Mouse (Mus musculus): Measurements from ENCODE around the gene Fermt2.

The Fermt2 gene

DNA sequence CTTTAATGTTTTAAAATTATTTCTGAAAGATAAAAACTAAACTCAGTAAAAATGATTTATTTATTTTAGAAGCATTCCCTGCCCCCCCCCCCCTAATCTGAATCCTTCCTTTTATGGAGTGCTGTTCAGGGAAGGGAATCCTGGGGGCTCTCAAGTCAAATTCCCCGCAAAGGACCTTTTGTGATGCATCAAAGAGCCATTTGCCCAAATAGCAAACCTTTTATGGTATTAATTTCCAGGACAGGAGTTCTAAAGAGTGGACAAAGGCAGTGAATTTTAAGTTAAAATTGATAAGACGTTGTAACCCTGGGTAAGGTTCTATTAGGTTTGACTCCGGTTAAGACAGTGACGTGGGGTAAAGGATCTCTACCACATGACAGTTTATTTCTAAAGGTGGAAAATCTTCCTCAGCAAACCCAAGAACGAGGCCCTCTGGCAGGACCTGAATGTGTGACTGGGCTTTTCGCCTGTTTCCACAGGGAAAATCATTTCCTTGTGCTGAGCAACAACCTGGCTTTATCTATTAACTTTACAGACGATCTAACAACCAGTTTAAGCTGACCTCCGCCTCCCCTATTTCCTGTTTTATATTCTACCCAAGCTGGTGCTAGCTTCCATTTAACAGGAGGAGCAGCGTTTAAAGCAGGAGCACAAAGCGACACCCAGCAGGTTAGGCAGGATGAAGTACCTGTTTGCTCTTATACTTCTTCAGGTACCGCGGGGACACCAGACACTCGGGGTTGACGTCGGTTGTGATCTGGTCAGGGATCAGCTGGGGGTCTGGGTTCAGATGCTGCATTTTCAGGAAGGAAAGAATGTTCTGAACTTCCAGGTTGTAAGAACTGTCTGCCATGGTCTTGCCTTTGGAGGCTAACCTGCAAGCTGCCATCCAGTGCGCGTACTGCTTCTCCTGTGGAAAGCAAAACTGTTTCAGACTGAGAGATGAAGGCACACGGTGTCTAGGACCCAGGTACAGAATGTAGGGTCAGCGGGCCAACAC is 65.6 kb downstream of the Fermt2 start:
- no peak for DNase-seq (ENCODE audit: low spot score in 2 of 2)

DNA sequence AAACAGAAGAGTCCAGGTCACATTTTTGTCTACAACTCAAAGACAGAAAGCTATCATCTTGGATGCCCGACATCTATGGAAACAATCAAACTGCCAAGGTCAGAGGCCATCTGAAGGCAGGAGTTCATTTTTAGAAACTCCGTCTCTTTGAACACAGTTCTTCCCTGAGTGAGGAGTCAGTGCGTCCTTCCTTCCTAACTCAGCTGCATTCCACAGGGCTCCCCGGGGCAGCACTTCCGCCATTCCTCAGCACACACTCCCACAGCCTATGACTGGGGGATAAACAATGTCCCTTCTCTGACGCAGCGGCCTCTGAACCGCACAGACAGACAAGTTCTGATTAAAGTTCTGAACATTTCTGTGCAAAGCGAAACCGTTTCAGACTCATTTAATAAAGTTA is 66.3 kb downstream of the Fermt2 start:
- no peak for DNase-seq (ENCODE audit: low spot score in 2 of 2)

DNA sequence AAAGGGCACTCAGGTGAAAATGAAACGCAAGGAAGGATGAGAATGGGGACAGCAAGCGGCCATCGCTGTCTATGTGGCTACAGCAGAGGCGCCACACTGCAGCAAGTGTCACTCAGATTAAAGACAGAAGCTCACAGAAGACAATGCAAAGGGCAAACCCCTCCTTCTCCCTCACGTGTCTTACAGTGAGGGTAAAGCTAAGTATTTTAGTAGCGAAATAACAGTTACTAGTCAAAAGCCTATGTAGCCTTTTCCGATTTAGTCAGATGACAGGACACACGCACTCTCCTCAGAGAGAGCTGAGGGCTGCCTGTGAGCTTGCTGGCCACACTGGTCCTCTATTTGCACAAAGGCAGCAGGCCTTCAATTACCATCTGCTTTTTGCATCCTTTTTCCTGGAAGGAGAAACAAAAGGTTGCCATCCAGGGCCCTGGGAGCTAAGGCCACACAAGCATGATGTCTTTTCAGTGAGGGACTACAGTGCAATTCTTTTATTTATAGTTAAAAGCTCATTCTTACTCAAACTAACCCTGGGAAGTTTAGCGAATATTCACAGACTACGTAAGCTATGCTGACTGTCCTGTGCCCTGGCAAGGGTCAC is 66.9 kb downstream of the Fermt2 start:
- DNase-seq (ENCODE audit: low spot score in 2 of 2), result no peak

DNA sequence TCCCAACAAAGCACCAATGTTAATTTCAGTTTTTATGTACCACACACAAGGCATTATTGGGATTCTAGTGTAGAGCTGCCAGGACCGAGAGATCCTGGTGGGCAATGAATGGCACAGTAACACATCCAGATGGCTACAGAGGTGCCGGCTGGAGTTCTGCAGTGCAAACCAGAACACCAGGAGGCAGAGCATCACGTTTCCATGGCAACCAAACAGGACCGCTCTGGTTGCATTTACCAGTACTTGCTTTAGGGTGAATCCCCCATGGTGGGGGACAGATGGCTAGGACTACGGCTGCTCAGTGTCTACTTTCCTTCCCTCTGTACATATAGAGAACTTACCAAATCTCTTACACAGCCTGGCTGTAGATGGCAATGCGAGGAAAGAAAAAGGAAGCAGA is 67.5 kb downstream of the Fermt2 start:
- peak in 1 of 2 experiments; percentile 61 for DNase-seq (ENCODE audit: low spot score in 2 of 2)

DNA sequence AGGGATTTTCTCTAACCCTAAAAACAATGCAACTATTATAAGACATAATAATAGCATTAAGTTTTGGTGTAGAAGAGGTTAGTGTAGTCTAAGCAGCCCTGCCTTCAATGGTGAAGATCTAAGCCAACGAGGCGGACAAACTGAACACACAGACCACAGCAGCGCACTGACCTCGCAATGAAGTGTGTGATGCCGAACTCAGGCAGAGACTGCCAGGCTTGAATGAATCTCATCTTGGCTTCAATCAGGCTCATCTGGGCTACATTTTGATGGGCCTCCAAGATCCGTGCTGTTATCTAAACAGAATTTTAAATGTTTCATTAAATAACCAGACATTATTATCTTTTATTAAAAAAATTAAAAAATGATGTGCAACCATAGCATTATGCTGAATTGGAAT is 68.0 kb downstream of the Fermt2 start:
- DNase-seq (ENCODE audit: low spot score in 2 of 2), result no peak

DNA sequence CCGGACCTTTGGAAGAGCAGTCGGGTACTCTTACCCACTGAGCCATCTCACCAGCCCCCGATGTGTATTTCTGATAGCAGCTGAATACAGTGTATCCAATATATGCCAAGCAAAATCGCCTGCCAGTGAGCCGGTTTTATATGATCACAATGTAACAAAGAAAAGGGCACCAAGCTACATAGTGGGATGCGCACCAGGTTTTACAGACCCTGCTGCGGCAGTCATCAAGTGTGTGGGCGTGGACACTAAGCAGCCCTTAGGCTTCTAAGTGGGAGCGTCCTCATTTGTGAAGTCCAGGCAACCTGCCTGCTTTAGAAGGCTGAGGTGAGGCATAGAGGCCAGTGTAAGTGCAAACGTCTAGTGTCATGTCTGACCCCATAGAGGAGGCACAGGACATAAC is 69.4 kb downstream of the Fermt2 start:
- no peak for DNase-seq (ENCODE audit: low spot score in 2 of 2)

DNA sequence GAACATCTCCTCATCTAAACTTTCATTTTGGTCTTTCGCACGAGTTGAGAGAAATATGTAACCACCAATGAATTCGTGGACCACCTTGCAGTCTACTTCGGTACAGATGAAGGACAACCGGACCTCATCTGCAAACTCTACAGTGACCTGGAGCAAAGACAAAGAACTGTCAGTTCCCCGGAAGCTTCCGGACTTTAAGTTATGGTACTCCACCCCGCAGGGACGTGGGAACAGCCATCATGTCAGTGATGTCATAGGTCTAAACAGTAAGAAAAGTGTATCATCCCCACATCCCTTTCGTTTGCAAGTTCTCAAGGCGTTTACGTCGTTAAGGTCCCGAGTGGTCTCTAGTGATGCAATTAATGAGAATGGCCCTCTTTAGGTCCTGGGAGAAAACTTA is 70.0 kb downstream of the Fermt2 start:
- DNase-seq (ENCODE audit: low spot score in 2 of 2), result no peak

DNA sequence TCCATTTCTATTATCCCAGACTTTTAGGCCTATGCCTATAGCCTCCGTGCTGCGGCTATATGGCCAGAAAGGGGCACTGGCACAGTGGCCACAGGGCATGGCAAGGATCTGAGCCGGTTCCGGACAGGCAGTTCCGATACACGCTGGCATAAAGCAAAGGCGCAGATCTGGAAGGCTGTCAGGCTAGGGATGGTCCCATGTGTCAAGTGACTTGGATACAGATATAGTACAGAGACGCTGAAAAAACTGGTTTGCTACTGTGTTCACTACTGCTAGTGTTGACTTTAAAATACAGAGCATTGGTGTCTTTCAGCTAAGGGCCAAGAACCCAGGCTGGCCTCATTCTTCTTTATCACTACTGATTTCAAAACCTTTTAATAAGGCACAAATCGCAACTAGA is 72.9 kb downstream of the Fermt2 start:
- no peak for DNase-seq (ENCODE audit: low spot score in 2 of 2)

DNA sequence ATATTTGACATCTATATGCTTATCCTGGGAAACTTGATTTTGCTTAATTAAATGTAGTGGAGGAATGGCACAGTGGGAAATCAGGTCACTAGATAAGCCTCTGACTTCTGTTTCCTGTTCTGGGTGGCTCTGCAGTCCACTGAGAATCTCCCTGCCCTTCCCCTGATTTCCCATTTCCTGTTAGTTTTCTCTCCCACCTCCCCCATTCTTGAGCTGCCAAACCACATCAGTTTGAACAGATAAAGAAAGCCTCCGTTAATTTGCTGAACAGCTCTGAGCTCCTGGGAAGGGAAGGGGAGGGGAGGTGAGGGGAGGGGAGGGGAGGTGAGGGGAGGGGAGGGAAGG is 73.4 kb downstream of the Fermt2 start:
- no peak for DNase-seq (ENCODE audit: low spot score in 2 of 2)

DNA sequence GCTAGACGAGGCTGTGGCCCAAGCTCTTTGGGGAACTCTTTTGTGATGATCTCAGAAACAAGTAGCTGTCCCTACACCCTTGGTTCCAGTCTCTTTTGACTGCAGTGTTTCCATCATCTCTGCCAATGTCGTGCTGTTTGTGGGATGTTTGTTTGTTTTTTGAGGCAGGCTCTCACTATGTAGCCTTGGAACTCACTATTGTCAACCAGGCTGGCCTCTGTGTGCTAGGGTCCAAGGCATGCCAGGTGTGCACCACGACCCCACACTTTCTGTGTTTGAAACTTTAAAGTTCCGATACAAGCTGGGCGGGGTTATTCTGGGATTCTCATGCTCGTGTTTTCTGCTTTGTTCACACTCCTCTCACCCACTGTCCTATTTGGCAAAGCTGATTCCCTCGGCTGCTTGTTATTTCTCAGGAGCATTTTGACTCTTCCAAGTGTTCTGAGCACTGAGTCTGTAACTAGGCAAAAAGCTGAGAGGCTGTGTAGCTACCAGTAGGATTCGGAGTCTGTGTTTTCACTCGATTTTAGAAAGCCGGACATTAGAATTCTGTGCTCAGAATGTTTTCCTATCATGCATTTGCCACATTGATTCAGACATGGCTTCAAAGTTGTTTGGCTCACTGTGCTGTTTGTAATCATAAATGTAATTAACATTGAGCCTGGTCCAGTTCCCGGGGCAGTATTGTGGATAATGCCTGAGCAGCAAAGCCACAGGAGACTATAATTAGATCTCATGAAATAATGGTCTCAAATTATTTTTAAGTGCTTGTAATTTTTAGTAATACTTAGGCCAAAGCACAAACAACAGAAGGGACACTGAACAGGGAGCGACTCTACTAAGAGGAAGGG is 74.0 kb downstream of the Fermt2 start:
- DNase-seq (ENCODE audit: low spot score in 2 of 2), result no peak

DNA sequence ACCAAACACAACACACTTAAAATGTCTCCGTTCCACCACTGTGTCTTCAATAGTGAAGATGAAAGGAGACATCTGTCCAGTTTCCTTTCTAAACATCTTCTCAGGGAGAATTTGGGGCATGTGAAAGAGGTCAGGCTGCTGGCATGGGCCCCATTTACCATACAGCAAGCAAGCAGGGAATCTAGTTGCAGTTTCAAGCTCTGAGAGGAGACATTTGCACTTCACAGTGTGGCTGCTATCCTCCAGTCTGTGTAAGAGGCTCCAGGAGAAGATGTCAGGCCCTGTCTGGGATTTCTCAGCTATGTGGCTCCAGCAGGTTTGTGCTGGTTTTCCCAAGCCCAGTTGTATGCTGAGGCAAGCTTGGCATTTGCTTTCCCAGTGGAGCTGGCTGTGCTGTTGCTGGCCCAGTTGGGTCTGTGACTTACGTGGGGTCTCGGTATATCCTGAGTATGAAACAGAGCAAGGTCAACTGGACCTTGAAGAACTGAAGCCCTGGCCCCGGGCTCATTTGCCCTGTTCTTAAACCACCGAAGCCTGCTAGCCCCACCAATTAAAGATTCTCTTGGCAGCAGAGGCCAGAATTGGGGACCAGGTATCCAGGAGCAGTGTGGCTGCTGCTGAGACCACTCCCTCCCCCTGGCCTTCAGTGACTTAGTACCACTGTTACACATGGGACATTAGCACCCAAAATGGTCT is 76.2 kb downstream of the Fermt2 start:
- DNase-seq (ENCODE audit: low spot score in 2 of 2), result no peak

DNA sequence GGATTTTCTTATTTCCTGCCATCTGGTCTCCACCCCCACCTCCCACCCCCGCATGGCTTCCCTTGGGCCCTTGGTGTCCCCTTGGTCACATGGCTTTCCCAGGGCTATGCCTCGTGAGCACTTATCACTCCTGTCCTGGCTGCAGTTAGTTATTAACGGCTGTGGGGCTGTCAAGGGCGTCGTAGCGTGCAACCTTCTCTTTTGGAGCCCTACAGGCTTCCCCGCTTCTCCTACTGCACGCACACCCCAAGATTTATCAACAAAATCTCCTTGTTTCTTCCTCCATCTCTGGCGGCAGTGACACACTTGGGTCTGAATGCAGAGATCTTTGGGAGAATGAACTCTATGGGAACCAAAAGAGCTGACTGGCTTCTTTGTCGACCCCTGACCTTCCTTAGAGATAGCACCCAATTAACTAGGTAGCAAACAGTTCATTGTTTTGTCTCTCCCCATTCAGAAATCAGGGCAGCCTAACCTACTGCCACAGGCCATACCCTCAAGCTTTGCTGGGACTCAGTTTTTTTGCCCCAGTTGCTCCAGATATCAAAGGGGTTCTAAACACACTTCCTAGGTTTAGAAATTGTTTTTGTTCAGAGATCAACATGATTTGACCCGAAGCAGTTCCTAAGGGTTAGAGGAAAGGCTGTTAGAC is 76.9 kb downstream of the Fermt2 start:
- no peak for DNase-seq (ENCODE audit: low spot score in 2 of 2)

DNA sequence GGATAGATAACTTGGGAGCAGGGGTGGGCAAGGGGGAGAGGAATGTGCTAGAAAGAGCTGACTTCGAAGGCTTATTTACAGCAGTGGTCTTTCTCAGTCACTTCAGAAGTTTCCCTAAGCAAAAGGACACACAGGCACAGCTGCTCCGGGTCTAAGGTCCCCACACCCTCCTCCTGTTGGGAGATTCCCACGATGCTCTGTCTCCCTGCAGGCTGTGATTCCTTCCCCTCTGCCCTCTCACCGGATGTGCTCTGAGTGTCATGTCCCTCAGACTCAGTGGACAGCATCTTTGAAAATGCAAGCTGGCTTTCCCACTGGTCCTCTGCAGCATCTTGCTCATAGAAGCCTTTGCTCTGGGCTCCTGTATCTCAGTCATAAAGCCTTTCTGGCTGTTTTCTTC is 77.8 kb downstream of the Fermt2 start:
- DNase-seq (ENCODE audit: low spot score in 2 of 2), result no peak

DNA sequence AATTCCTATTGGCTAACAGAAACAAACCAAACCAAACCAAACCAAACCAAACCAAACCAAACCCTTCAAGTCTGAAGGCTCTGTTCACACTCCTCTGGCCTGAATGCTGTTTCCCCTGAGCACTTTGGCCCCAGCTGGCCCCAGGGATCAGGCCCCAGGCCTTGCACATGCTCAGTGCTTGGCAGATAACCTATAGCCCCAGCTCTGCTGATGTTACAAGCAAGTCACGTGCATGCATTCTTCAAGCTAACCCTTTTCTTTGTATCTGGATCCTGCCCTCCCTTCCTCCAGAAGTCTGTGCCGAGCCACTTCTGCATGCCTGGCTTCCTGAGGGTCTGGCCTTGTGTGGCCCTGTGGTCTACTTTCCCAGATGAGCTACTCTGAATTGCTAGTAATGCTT is 78.8 kb downstream of the Fermt2 start:
- DNase-seq (ENCODE audit: low spot score in 2 of 2), result no peak

DNA sequence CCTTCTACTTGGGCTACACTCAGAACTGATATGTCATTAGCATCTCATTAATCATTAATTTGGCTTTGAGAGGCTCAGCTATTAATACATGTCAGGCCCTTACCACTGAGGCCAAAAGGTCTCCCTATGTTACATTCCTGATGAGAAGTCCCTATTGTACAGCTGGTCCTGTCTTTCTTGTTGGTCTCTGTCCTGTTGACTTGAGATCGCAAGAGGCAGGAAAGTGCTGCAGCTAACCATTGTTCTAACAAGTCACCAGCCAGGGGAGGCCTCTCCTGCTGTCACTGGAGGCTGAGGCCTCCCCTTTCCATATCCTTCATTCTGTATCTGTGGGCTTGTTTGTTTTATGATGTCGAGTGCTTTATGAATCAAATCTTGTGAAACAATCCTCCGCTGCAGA is 83.1 kb downstream of the Fermt2 start:
- DNase-seq (ENCODE audit: low spot score in 2 of 2), result no peak

DNA sequence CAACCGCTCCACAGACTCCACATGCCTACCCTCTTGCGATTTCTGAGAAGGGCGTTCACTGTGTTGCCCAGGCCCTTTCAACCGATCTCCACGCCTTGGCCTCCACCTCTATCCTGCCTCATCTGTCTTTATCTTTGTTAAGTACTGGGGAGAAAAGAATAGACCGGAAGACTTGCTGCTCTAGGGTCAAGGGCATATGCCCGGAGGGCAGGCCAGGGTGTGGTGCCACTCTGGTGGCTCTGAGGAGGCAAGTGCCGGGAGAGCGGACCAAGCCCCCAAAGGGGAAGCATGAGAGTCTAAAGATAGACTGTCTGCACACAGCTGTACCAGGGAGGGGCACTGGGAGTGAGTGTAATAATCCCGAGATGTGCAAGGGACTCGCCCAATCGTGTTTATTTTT is 84.5 kb downstream of the Fermt2 start:
- DNase-seq (ENCODE audit: low spot score in 2 of 2), result no peak

DNA sequence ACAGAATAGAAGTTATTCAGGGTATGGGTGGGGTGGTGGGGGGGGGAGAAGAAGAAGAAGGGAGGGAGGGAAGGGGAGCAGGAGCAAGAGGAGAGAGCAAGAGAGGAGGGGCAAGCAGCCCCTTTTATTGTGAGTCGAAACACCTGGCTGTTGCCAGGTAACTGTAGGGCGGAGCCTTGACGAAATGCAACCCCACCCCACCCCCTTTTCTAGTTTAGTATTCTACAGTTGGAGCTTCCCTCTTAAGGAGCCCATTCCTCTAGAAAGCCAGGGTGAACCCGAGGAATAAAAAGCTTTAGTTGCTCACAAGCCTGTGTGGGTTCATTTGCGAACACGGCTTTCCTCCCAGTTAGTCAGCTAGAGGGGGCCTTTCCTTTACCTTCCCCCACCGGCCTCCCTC is 85.0 kb downstream of the Fermt2 start:
- DNase-seq (ENCODE audit: low spot score in 2 of 2), result no peak

DNA sequence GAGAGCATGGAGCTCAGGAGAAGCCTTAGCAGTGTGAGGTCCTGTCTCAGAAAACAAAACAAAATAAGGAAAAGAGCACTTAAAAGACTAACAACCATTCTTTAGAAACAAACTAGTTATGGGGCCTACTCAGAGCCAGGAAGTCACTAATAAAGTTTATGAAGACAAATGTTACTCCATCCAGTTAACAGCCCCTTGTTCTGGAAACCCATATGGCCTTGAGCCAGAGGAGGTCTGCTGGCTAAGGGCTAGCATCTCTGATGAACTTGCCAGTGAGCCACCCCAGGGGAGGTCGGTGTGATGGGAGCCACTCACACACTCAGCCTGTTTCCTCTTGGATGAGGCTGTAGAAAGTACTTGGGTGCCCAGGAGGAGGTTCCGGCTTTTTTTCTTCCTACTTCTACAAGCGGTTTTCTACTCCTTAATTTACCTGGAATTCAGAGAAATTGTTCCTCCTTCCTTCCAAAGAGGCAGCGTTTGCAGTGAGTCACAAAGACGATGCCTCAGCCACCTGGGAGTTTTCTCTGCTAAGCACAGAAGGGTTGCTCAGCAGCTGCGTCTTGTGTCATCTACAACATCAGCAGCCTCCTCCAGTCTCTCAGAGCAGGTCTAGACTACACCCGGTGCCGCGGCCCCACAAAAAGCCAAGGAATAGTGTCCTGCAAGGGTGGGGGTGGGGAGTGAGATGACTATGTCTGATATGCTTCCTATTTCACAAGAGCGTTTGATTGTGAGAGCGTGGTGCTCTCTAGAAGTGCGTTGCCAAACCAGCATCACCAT is 86.9 kb downstream of the Fermt2 start:
- DNase-seq (ENCODE audit: low spot score in 2 of 2), result no peak

DNA sequence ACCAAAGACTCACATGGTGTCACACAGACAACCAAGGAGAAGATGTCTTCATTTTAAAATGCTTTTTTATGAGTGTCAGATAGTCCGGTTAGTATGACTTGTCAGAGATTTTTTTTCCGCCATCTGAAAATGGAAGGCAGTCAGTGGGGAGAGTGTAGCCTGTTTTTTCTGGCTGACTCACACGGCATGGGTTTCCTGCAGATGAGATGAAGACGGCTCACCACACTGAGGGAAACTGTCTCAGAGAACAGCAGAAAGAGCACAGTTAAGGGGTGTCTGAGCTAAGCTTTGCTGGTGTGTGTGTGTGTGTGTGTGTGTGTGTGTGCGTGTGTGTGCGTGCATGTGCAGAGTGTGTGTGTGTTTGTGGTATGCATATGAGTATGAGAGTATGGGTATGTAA is 88.6 kb downstream of the Fermt2 start:
- no peak for DNase-seq (ENCODE audit: low spot score in 2 of 2)

DNA sequence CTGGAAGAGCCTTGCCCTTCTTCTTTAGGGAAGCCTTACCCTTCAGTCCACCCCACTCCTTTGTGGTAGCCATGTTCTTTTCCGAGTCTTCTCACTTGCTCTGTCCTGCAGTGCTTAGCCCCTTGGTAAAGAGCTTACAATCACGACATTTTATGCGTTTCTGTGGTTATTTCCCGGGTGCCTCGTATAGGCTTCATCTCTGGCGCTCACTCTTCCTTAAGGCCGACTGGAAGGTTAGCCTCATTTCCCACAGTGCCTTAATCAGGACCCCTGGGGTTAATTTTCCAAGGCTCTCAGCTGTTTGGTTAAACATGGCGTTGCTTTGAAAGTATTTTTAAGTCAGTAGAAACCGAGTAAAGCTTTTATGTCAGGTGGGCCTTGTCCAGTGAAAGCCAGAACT is 90.5 kb downstream of the Fermt2 start:
- no peak for DNase-seq (ENCODE audit: low spot score in 2 of 2)

DNA sequence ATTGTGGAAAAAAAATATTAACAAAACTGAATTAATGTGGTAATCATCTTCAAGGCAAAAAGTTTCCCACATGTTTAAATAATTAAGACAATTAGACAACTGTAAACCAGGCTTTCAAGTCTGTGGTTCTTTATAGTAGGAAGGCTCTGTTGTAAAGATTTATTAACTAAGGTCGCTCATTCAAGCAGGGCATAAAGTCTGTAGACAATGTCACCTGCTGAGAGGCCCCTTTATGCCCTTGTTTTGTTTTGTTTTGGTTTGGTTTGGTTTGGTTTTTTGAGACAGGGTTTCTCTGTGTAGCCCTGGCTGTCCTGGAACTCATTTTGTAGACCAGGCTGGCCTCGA is 91.0 kb downstream of the Fermt2 start:
- DNase-seq (ENCODE audit: low spot score in 2 of 2), result no peak
